ENCODE assay signal across 9 mouse cellular contexts in the genomic region with DNA sequence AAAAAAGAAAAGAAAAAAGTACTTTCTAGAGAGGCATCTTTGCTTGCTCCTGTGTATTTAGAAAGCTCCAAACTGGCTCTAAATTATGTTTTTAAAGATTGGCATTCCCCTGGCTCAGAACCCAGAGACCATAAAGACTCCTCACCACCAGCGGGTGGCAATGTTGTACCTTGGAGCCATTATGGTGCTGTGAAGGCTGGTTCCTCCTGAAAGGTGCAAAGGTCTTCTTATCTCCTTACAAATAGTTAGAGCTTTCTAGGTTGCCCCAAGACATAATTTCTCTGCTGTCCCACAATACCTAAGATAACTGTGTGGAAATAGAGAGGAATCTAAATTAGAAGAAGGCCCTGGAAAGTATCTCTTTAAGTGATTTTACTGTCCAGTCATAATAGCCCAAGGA. TPM values are rescaled to one million over a fixed set of nuclear protein-coding genes. Genes with fewer than 3 reads are reported as not detected.
DNase-seq lines count a peak whose midpoint lies in the region; ATAC-seq and TF ChIP-seq lines count a peak whose summit lies in the region.
"Had no signal": no experiment of that assay in that cellular context is flagged by ENCODE, and none has a peak within 500 bp of the region (broad histone marks: within the 10 kb centered on the region; RNA-seq: fewer than 3 reads in every experiment).

No protein-coding gene starts in this region.

- H3K4me3 ChIP-seq in cerebellum, adult 2 months (replicated peaks; ENCODE audit: insufficient read depth, low read depth, low read length) = no peak overlapping the region
- no peak overlapping the region for H3K4me3 ChIP-seq in neural tube, embryonic 11.5 days (ENCODE audit: low read depth, low read length)
- H3K4me3 ChIP-seq in neural tube, embryonic 15.5 days (replicated peaks) = no peak overlapping the region
- H3K4me3 ChIP-seq: megakaryocyte, embryonic 14.5 days had no signal

- no peaks in the 10 kb centered on the region for H3K9me3 ChIP-seq in neural tube, embryonic 11.5 days (ENCODE audit: control insufficient read depth, low read length)
- no peaks in the 10 kb centered on the region for H3K9me3 ChIP-seq in neural tube, embryonic 15.5 days (replicated peaks)

- H3K36me3 ChIP-seq in neural tube, embryonic 11.5 days (ENCODE audit: control insufficient read depth, insufficient read depth, low read length) = no peaks in the 10 kb centered on the region
- no peaks in the 10 kb centered on the region for H3K36me3 ChIP-seq in neural tube, embryonic 15.5 days

- no peaks in the 10 kb centered on the region for H3K4me1 ChIP-seq in cerebellum, adult 2 months (ENCODE audit: control insufficient read depth, insufficient read depth, low read length)
- no peaks in the 10 kb centered on the region for H3K4me1 ChIP-seq in neural tube, embryonic 11.5 days (ENCODE audit: control insufficient read depth, insufficient read depth, low read length)
- H3K4me1 ChIP-seq in neural tube, embryonic 15.5 days = no peaks in the 10 kb centered on the region

- no peaks in the 10 kb centered on the region for H3K27me3 ChIP-seq in cerebellum, adult 2 months (ENCODE audit: control insufficient read depth, insufficient read depth, low read length)
- H3K27me3 ChIP-seq in neural tube, embryonic 11.5 days (ENCODE audit: control insufficient read depth, insufficient read depth, low read length) = no peaks in the 10 kb centered on the region
- H3K27me3 ChIP-seq in neural tube, embryonic 15.5 days (replicated peaks) = no peaks in the 10 kb centered on the region
- H3K27me3 ChIP-seq: megakaryocyte, embryonic 14.5 days had no signal

- DNase-seq in cerebellum, adult 2 months = no peak
- DNase-seq in cerebellum, adult 9-11 months = no peak
- peak; percentile 52 for DNase-seq in neural tube, embryonic 11.5 days (ENCODE audit: low spot score)
- DNase-seq in embryo, embryonic 10.5 days (ENCODE audit: low spot score) = peak; percentile 75
- peak; percentile 81 for DNase-seq in kidney, adult 9 months
- DNase-seq in thymus, postnatal 4 days = peak; percentile 84

- ATAC-seq in neural tube, embryonic 11.5 days (ENCODE audit: insufficient read depth, low FRiP score, low TSS enrichment) = no peak
- ATAC-seq in neural tube, embryonic 15.5 days (ENCODE audit: low FRiP score) = no peak
- peak; percentile 75; the same call in 1 of the 2 replicates for ATAC-seq in monocyte, adult 5-6 weeks (replicated peaks; ENCODE audit: insufficient number of reproducible peaks, low FRiP score, low TSS enrichment, poor library complexity, severe bottlenecking)

- H3K4me2 ChIP-seq in neural tube, embryonic 11.5 days (ENCODE audit: low read depth) = no peak overlapping the region
- H3K4me2 ChIP-seq in neural tube, embryonic 15.5 days = no peak overlapping the region

- 32% methylated on average over 1 of the region's 1 CpGs for WGBS in cerebellum, adult 2 months
- WGBS in neural tube, embryonic 11.5 days = 23% methylated on average over 1 of the region's 1 CpGs
- WGBS in neural tube, embryonic 15.5 days = 29% methylated on average over 1 of the region's 1 CpGs

- H3K27ac ChIP-seq in cerebellum, adult 2 months (ENCODE audit: insufficient read depth, low read length) = no peak overlapping the region
- H3K27ac ChIP-seq in neural tube, embryonic 11.5 days (ENCODE audit: low read depth, low read length) = no peak overlapping the region
- no peak overlapping the region for H3K27ac ChIP-seq in neural tube, embryonic 15.5 days (replicated peaks)

- no peak for TF ChIP-seq POLR2A in cerebellum, adult 2 months (IDR thresholded peaks at IDR 0.05; ENCODE audit: borderline replicate concordance, insufficient read depth, low read length)

- peak; percentile 23; the same call in 1 of the 2 replicates for TF ChIP-seq CTCF in cerebellum, adult 2 months (IDR thresholded peaks at IDR 0.05; ENCODE audit: borderline replicate concordance, insufficient read depth, low read depth, low read length)

- no peak overlapping the region for H3K9ac ChIP-seq in neural tube, embryonic 11.5 days (ENCODE audit: low read length)
- H3K9ac ChIP-seq in neural tube, embryonic 15.5 days (replicated peaks) = no peak overlapping the region

RNA-seq across cellular contexts. Expression of a gene that starts 20.4 kb away (rescaled TPM):
- polyA plus RNA-seq in cerebellum, adult 2 months (2012; rRNA removed) = 12.5 and 15.2 TPM in 2 replicates
- polyA plus RNA-seq in neural tube, embryonic 11.5 days (2014; fragmentation: Nextera tagmentation; extraction: Ambion mirVana) = 2.0 and 2.6 TPM in 2 replicates
- 10.2 and 12.3 TPM in 2 replicates for polyA plus RNA-seq in neural tube, embryonic 15.5 days (2015; fragmentation: Nextera tagmentation; extraction: Ambion mirVana)
- 0.68 TPM in 1 of 3 replicates, not detected in the others for total RNA-seq in monocyte, adult 5-6 weeks (2017)

Comparison
In these comparisons a context has a peak if more than half of its experiments do, and no peak if none do; other contexts are left out.
1. DNase-seq: peak in neural tube, embryonic 11.5 days (single experiment), embryo, embryonic 10.5 days (single experiment), kidney, adult 9 months (single experiment) and thymus, postnatal 4 days (single experiment); none in cerebellum, adult 2 months (0 of 2) and cerebellum, adult 9-11 months (single experiment).